Mouse (Mus musculus): ENCODE data around the gene Pla2g3. TPM values are rescaled to one million over a fixed set of nuclear protein-coding genes. Genes with fewer than 3 reads are reported as not detected.
A peak's percentile ranks its signal among the peaks of the same experiment; 100 is the strongest.

Pla2g3 gene
- polyA plus RNA-seq, 1 experiment from 2014 or later: 1.4 TPM

DNA sequence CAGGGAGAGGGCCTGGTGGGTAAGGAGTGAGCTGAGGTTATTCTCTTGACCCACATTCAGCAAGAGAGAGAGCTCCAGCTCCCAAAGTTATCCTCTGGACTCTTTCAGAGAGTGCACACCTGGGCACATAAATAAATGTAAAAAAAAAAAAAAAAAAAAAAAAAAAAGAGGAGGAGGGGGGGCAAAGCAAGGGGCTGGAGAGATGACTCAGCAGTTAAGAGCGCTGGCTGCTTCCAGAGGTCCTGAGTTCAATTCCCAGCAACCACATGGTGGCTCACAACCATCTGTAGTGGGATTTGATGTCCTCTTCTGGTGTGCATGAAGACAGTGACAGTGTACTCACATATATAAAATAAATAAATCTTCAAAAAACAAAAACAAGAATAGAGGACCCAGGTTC lies 9.2 kb downstream of the Pla2g3 start:
- no peaks in the 10 kb centered on the region for H3K36me3 ChIP-seq (replicated peaks)
- WGBS: 89% methylated on average over 1 of the region's 1 CpGs
- DNase-seq (ENCODE audit: extremely low spot score, low spot score): no peak

DNA sequence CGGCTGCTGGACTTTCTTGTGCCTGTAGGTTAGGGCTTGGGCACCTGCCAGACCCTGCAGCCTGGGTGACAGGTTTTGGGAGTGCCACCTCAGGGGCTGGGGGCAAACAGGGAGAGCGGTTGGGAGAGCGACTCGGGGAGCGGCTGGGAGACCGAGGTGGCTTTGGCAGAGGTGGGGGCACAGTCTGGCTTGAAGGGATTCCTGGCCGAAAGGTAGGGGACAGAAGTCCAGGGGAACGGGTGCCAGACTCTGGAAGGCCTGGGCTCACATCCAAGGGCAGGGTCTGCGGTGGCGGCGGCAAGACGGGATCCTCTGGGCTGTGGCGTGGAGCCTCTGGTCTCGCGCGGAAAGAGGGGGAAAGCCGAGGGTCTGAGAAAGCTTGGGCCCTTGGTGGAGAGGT lies 14.0 kb downstream of the Pla2g3 start:
- H3K36me3 ChIP-seq (replicated peaks): no peaks in the 10 kb centered on the region
- no peak overlapping the region for H3K4me3 ChIP-seq
- DNase-seq (ENCODE audit: extremely low spot score, low spot score): no peak
- H3K27ac ChIP-seq: no peak overlapping the region
- 81% methylated on average over 17 of the region's 17 CpGs for WGBS
- no peaks in the 10 kb centered on the region for H3K4me1 ChIP-seq
- H3K9me3 ChIP-seq: no peaks in the 10 kb centered on the region
- H3K27me3 ChIP-seq (ENCODE audit: poor library complexity, severe bottlenecking): peaks cover 10% of the 10 kb centered on the region; the same call in 1 of the 2 replicates

More for the DNA sequence above, 9.2 kb downstream of the Pla2g3 start:
- Histone ChIP-seq H3K9me3 (no peaks in the 10 kb centered on the region), H3K27me3 (ENCODE audit: poor library complexity, severe bottlenecking) (peaks cover 6% of the 10 kb centered on the region; the same call in 1 of the 2 replicates), H3K4me1 (0 out of 2 replicates have a peak, but pooled peaks cover 2% of the 10 kb centered on the region), H3K4me3 (no peak overlapping the region), H3K27ac (no peak overlapping the region)

DNA sequence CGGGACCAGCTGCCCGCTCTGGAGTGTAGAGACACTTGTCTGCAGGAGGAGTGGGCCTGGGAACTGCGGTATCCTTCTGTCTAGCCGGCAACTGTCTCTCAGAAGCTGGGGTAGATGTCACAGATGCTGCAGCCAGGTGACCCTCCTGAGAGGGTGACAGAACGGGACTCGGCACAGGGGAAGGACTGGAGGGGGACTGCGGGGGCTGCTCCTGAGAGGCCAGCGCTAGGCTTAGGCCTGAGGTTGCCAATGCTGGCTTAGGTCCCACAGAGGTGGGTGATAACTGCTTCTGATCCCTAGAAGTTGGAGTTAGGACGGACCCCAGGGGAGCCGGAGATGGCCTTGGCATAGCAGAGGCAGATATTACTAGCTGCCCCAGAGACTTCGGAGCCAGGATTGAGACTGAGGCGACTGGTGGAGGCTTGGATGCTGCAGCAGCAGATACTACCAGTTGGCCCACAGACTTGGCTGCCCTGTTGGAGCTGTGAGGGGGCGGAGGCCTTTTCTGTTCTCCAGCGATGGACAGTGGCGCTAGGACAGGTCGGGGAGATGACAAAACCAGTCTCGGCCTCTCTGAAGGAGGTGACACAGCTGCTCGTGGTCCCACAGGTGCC lies 14.5 kb downstream of the Pla2g3 start:
- DNase-seq (ENCODE audit: extremely low spot score, low spot score): no peak
- H3K27me3 ChIP-seq (ENCODE audit: poor library complexity, severe bottlenecking): peaks cover 10% of the 10 kb centered on the region; the same call in 1 of the 2 replicates
- H3K9me3 ChIP-seq: no peaks in the 10 kb centered on the region
- no peaks in the 10 kb centered on the region for H3K4me1 ChIP-seq
- no peak overlapping the region for H3K4me3 ChIP-seq
- H3K36me3 ChIP-seq (replicated peaks): no peaks in the 10 kb centered on the region
- H3K27ac ChIP-seq: no peak overlapping the region
- 83% methylated on average over 18 of the region's 18 CpGs for WGBS

DNA sequence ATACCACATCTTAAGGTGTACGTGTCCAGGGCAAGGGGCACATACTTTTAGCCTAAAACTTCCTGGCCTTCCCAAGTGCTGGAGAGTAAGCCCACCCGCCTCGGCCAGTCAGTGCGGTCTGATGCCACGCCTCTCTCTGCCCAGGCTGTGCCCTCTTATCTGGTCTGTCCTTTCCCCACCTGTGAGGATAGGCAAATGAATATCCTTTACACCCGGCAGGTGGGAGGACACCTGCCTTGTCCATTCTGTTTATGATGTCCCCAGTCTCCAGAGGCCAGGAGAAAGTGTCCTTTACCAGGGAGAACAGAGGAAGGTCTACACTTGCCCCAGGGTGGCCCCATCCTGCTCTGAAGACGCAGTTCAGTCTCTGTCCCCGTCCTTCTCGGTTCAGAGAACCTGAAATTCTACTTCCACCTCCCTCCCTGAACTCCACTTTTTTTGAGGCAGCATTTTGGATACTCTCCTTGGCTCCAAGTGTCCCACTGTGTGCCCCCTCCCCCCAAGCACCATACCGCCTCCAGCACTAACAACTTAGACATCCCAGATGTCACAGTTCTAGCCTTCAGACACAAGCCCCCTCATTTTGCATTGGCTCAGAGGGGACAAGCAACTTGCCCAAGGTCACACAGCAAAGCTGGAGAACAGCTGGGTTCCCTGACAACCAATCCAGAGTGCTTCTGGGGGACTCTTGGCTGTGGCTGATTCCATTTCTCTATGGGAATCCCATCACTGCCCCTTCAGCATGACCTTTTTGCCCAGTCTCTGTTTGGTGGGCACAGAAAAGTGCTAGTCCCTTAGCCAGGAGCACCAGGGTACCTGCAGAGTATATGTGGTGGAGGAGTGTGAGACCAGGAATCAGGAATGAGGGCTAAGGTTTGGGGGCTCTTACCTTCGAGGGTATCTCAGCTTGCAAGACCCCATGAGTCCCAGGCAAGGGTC lies 15.9 kb downstream of the Pla2g3 start:
- no peak for DNase-seq (ENCODE audit: extremely low spot score, low spot score)
- no peaks in the 10 kb centered on the region for H3K4me1 ChIP-seq
- WGBS: 70% methylated on average over 11 of the region's 11 CpGs
- no peaks in the 10 kb centered on the region for H3K9me3 ChIP-seq
- no peak overlapping the region for H3K4me3 ChIP-seq
- no peak overlapping the region for H3K27ac ChIP-seq
- H3K36me3 ChIP-seq (replicated peaks): no peaks in the 10 kb centered on the region
- peaks cover 10% of the 10 kb centered on the region; the same call in 1 of the 2 replicates for H3K27me3 ChIP-seq (ENCODE audit: poor library complexity, severe bottlenecking)

DNA sequence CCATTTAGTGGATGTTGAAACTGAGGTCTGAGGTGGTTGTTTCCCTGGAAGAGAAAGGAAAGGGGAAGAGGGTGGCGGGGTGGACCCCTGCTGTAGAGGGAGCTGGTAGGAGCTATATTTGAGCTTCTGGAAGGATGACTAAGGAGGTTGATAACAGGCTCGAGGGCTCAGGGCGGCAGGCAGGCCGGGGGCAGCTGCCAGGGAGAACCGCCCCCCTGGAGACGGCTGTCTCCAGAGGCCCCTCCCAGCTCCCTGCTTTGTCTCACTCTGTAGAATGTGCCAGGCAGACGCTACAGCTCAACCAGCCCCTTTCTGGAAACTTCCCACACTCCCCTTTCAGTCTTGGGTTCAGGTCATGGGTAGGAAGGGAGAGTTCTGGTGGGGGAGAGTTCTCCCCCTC lies 20.1 kb downstream of the Pla2g3 start:
- no peak for DNase-seq (ENCODE audit: extremely low spot score, low spot score)
- Histone ChIP-seq H3K36me3 (replicated peaks) (no peaks in the 10 kb centered on the region), H3K27me3 (ENCODE audit: poor library complexity, severe bottlenecking) (no peaks in the 10 kb centered on the region), H3K27ac (no peak overlapping the region), H3K9me3 (no peaks in the 10 kb centered on the region), H3K4me1 (no peaks in the 10 kb centered on the region), H3K4me3 (no peak overlapping the region)
- WGBS: 62% methylated on average over 7 of the region's 7 CpGs

DNA sequence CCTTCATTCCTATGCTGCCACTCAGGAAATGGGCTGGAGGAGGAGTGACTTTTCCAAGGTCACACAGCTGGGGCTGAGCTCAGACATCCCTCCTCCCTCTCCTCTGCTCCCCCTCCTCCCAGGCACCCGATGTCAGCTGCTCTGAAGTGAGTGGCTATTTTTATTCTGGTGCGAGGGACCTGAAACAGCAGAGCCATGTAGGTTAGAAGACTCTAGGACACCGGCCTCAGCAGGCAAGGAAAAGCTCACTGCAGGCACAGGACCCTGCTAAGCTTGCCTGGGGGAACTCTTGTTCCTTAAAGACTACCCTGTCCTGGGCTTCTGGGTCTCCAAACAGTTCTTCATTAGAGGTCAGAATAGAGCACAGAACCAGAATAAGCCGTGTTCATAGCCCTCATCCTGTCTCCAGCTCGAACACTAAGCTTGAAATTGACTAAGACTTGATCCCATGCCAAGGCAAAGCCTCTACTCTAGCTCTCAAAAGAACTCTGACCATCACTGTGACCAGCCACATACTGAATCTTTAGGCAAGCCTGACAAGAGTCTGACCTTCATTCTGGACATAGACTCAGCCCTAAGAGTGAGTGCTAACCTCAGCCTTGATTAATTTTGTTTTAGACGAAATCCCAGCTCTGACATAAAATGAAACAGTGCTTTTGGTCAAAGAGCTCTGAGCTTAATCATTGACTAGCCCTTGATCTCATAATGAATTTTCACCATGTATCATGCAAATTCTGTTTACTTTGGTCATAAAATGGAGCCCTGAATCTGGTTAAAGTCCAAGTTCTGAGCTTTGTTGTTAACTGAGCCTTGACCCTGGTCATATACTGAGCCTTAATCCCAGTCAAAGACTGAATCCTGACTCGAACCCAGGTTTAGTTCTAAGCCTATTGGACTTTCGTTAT lies 21.3 kb downstream of the Pla2g3 start:
- 80% methylated on average over 8 of the region's 8 CpGs for WGBS
- H3K36me3 ChIP-seq (replicated peaks): no peaks in the 10 kb centered on the region
- peaks cover 8% of the 10 kb centered on the region for H3K4me1 ChIP-seq
- DNase-seq (ENCODE audit: extremely low spot score, low spot score): no peak
- no peaks in the 10 kb centered on the region for H3K27me3 ChIP-seq (ENCODE audit: poor library complexity, severe bottlenecking)
- H3K9me3 ChIP-seq: no peaks in the 10 kb centered on the region
- H3K27ac ChIP-seq: no peak overlapping the region
- H3K4me3 ChIP-seq: no peak overlapping the region

DNA sequence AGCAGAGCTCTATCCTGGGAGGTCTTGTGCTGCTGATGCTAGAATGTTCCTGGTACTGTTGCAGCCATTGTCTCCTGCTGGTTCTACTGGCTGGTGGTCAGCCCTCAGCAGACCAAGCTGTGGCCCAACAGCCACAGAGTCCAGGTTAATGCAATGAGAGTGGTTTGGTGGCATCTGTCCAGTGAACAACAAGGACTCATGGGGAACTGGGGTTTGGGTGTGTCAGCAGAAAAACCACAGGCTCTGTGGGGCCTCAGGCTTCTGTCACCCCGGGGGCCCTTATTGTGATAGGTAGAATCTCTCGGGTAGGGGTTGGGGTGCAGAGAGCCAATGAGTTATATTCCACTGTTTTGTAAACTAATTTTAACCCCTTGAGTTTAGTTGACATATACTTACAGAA lies 22.2 kb downstream of the Pla2g3 start:
- Histone ChIP-seq H3K9me3 (no peaks in the 10 kb centered on the region), H3K27ac (no peak overlapping the region), H3K4me3 (no peak overlapping the region), H3K27me3 (ENCODE audit: poor library complexity, severe bottlenecking) (peaks cover 5% of the 10 kb centered on the region), H3K4me1 (peaks cover 17% of the 10 kb centered on the region), H3K36me3 (replicated peaks) (no peaks in the 10 kb centered on the region)
- no peak for DNase-seq (ENCODE audit: extremely low spot score, low spot score)
- 91% methylated on average over 2 of the region's 2 CpGs for WGBS

DNA sequence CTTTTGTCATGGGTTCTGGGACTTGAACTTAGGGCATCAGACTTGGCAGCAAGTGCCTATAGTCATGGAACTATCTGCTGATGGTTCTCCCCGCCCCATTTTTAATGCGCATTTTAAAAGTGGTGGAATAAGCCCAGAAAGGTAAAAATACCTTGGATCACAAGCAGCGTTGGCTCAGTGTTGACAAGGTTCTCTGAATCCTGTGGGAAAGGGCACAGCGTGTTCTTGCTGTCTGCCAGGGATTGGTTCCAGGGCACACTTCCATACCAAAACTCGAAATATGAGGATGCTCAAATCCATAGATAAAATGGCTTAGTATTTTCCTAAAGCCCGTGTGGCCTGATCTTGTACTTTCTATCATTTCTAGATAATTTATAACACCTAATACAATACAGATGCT lies 25.2 kb downstream of the Pla2g3 start:
- no peaks in the 10 kb centered on the region for H3K36me3 ChIP-seq (replicated peaks)
- H3K4me1 ChIP-seq: peaks cover 37% of the 10 kb centered on the region
- no peaks in the 10 kb centered on the region for H3K9me3 ChIP-seq
- peaks cover 34% of the 10 kb centered on the region for H3K27me3 ChIP-seq (ENCODE audit: poor library complexity, severe bottlenecking)
- no peak for DNase-seq (ENCODE audit: extremely low spot score, low spot score)
- 91% methylated on average over 6 of the region's 6 CpGs for WGBS
- no peak overlapping the region for H3K4me3 ChIP-seq
- H3K27ac ChIP-seq: no peak overlapping the region

DNA sequence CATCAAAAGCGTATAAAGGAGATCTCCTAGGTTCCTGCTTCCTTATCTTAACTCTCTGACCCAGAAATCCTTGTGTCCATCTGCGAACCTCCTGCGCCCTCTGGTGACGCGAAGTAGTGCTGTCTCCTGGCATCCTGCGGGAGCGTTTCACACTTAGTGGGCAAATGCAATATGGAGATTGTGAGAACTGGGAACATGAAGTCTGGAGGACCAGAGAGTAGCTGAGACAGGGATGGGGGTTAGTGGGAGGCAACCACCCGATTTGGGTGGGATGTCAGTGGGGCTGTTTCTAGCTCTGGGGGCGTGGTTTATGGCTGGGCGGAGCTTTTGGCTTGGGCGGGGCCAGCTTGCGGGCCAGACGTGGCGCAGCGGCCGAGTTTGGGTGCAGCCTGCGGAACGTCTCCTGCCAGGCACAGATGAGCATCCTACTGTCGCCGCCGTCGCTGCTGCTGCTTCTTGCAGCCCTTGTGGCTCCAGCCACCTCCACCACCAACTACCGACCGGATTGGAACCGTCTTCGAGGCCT lies 26.5 kb downstream of the Pla2g3 start, which contains the start of gene Selenom:
Gene Selenom (plus strand): TSS at position 156 of the 526 bp plus-strand sequence.
- Histone ChIP-seq H3K27me3 (ENCODE audit: poor library complexity, severe bottlenecking) (peaks cover 46% of the 10 kb centered on the region), H3K4me3 (peak within 1 kb of the TSS; percentile 56), H3K27ac (peak within 1 kb of the TSS; percentile 72), H3K9me3 (no peaks in the 10 kb centered on the region), H3K4me1 (peaks cover 37% of the 10 kb centered on the region), H3K36me3 (replicated peaks) (peaks cover 2% of the 10 kb centered on the region; the same call in 1 of the 2 replicates)
- WGBS: under 1% methylated on average over 26 of the region's 26 CpGs
- peak; percentile 83 for DNase-seq (ENCODE audit: extremely low spot score, low spot score)

DNA sequence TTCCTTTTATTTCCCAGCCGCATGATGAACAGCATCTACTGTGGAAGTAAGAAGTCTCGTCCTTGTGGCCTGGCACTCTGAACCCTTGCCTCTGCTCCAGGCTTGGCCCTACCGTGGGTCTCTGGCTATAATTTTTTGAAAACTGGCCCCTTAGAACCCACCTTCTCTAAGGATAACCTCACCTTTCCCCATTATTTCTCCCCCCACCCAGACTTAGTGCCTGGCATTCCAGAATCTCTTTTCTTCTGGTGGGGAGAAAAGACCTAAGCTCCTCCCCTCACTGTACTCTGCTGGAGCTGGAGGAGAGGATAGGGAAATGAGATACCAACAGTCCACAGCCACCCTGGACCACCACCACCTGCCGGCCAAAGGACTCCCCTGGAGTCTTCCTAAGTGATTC lies 27.1 kb downstream of the Pla2g3 start:
- Histone ChIP-seq H3K4me3 (peak overlapping the region; percentile 56), H3K36me3 (replicated peaks) (peaks cover 2% of the 10 kb centered on the region), H3K27me3 (ENCODE audit: poor library complexity, severe bottlenecking) (peaks cover 46% of the 10 kb centered on the region), H3K4me1 (peaks cover 37% of the 10 kb centered on the region), H3K9me3 (no peaks in the 10 kb centered on the region), H3K27ac (peak overlapping the region; percentile 72)
- DNase-seq (ENCODE audit: extremely low spot score, low spot score): no peak
- 10% methylated on average over 4 of the region's 4 CpGs for WGBS

DNA sequence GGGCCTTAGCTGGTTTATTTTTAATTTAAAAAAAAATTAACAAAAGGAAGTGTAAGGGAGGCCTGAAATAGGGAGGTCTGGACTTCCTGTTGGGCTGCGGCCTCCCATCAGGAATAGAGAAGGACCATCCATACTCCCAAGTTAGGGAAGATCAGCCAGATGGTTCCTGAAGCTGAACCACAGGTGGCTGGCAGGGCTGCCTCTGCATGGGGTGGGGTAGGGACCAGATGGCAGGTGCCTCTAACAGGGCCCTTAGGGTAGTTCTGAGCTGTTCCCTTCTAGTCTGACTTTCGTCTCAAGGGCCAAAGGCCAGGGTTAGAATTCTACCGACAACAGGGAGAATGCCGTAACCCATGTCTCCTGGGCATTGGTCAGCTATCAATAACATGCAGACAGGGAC lies 27.6 kb downstream of the Pla2g3 start:
- Histone ChIP-seq H3K4me3 (peak overlapping the region; percentile 56; the same call in 1 of the 2 replicates), H3K27me3 (ENCODE audit: poor library complexity, severe bottlenecking) (peaks cover 46% of the 10 kb centered on the region), H3K27ac (no peak overlapping the region), H3K36me3 (replicated peaks) (peaks cover 7% of the 10 kb centered on the region), H3K4me1 (peaks cover 37% of the 10 kb centered on the region), H3K9me3 (no peaks in the 10 kb centered on the region)
- no peak for DNase-seq (ENCODE audit: extremely low spot score, low spot score)
- WGBS: 75% methylated on average over 4 of the region's 4 CpGs

DNA sequence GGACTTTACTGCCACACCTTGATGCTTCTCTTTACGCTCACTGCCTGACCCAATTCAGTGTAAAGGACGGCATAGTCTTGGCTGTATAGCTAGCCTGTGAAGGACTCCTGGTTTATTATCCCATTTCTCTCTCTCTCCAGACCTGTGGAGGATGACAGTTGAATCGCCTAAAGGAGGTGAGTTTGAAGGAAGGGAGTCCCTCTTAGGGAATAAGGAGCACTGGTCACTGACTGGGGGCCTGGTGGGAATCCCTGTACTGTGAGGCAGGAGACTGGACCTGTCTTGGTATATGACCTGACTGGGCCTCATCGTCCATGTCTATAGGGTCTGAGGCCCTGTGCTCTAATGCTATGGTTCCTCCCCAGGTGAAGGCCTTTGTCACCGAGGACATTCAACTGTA lies 28.0 kb downstream of the Pla2g3 start:
- Histone ChIP-seq H3K4me3 (no peak overlapping the region), H3K27ac (no peak overlapping the region), H3K9me3 (no peaks in the 10 kb centered on the region), H3K27me3 (ENCODE audit: poor library complexity, severe bottlenecking) (peaks cover 46% of the 10 kb centered on the region), H3K4me1 (peaks cover 37% of the 10 kb centered on the region), H3K36me3 (replicated peaks) (peaks cover 11% of the 10 kb centered on the region)
- WGBS: 83% methylated on average over 5 of the region's 5 CpGs
- DNase-seq (ENCODE audit: extremely low spot score, low spot score): no peak
